Mouse (Mus musculus) MEL (cell line): ENCODE measurements around the gene Vash1. TPM values are rescaled to one million over a fixed set of nuclear protein-coding genes. Genes with fewer than 3 reads are reported as not detected.

ENCODE experiments used
- DNase-seq: peaks from one replicate; pipeline ENCODE4 v3.0.0; 2011; ENCODE audit warnings: low read depth, low spot score
- H3K27ac ChIP-seq: 2 replicates; pipeline ENCODE4 v1.5.1; 2012; ENCODE audit warnings: low read depth, mild to moderate bottlenecking, control low read depth, low read length, moderate library complexity; ENCODE audit not compliant: control insufficient read depth
- H3K27me3 ChIP-seq, 2 experiments: fragments of 150-350 bp in 1 of 2; sonication (generic) in 1 of 2; 2 replicates each; pipeline ENCODE4 v1.6.1; 2012; ENCODE audit warnings: low read length in 2 of 2, mild to moderate bottlenecking in 2 of 2, improper control_type of control experiment in 1 of 2, moderate library complexity in 1 of 2; ENCODE audit not compliant: insufficient read depth in 2 of 2, control insufficient read depth in 1 of 2
- H3K36me3 ChIP-seq, 2 experiments: 2 replicates each; pipeline ENCODE4 v1.6.1; 2012 to 2014; ENCODE audit warnings: low read length in 2 of 2, improper control_type of control experiment in 1 of 2, inconsistent platforms in 1 of 2, mild to moderate bottlenecking in 1 of 2; ENCODE audit not compliant: insufficient read depth in 2 of 2, control insufficient read depth in 1 of 2
- H3K4me1 ChIP-seq, 2 experiments: fragments of 150-350 bp in 1 of 2; sonication (generic) in 1 of 2; 2 replicates each; pipeline ENCODE4 v1.6.1; 2012; ENCODE audit warnings: low read length in 2 of 2, improper control_type of control experiment in 1 of 2, mild to moderate bottlenecking in 1 of 2; ENCODE audit not compliant: insufficient read depth in 2 of 2, control insufficient read depth in 1 of 2
- H3K4me3 ChIP-seq, 2 experiments: fragments of 150-350 bp in 1 of 2; sonication (generic) in 1 of 2; 2 replicates each; pipeline ENCODE4 v1.5.1; 2012; ENCODE audit warnings: low read depth in 2 of 2, low read length in 2 of 2, mild to moderate bottlenecking in 2 of 2, moderate library complexity in 2 of 2, control low read depth in 1 of 2, improper control_type of control experiment in 1 of 2; ENCODE audit not compliant: control insufficient read depth in 1 of 2, insufficient read depth in 1 of 2
- H3K79me2 ChIP-seq: 2 replicates; pipeline ENCODE4 v1.6.1; 2012; ENCODE audit warnings: mild to moderate bottlenecking, low read length, moderate library complexity; ENCODE audit not compliant: control insufficient read depth, poor library complexity, insufficient read depth
- H3K9ac ChIP-seq: 2 replicates; pipeline ENCODE4 v1.6.1; 2012; ENCODE audit warnings: low read depth, mild to moderate bottlenecking, control low read depth, low read length, moderate library complexity; ENCODE audit not compliant: control insufficient read depth, poor library complexity, severe bottlenecking
- H3K9me3 ChIP-seq: fragments of 150-350 bp; sonication (generic); replicated peaks from 2 replicates; pipeline ENCODE4 v1.6.1; 2012; ENCODE audit warnings: mild to moderate bottlenecking, low read length, improper control_type of control experiment, moderate library complexity; ENCODE audit not compliant: insufficient read depth
- CHD2 ChIP-seq: IDR thresholded peaks from 2 replicates; pipeline ENCODE4 v1.6.1; 2011; ENCODE audit warnings: low read length, improper control_type of control experiment
- E2F4 ChIP-seq: IDR thresholded peaks from 2 replicates; pipeline ENCODE4 v1.6.1; 2011; ENCODE audit warnings: low read depth, low read length, improper control_type of control experiment, borderline replicate concordance
- EP300 ChIP-seq, 2 experiments: IDR thresholded peaks; 2 replicates each; pipeline ENCODE4 v1.6.1; 2011; ENCODE audit warnings: improper control_type of control experiment in 2 of 2, low read length in 2 of 2, low read depth in 1 of 2, mild to moderate bottlenecking in 1 of 2
- ETS1 ChIP-seq: IDR thresholded peaks from 2 replicates; pipeline ENCODE4 v1.6.1; 2012; ENCODE audit warnings: low read depth, mild to moderate bottlenecking, inconsistent platforms, low read length, improper control_type of control experiment, moderate library complexity
- HCFC1 ChIP-seq: IDR thresholded peaks from 2 replicates; pipeline ENCODE4 v1.6.1; 2012; ENCODE audit warnings: low read depth, mild to moderate bottlenecking, inconsistent platforms, low read length, improper control_type of control experiment, moderate library complexity
- MAZ ChIP-seq: IDR thresholded peaks from 2 replicates; pipeline ENCODE4 v1.6.1; 2012; ENCODE audit warnings: low read depth, mild to moderate bottlenecking, inconsistent platforms, low read length, improper control_type of control experiment
- MYB ChIP-seq: IDR thresholded peaks from 2 replicates; pipeline ENCODE4 v1.6.1; 2011; ENCODE audit warnings: mild to moderate bottlenecking, low read depth, low read length, improper control_type of control experiment
- MYC ChIP-seq: IDR thresholded peaks from 2 replicates; pipeline ENCODE4 v1.6.1; 2011; ENCODE audit warnings: low read depth, mild to moderate bottlenecking, low read length, improper control_type of control experiment, moderate library complexity
- NELFE ChIP-seq: IDR thresholded peaks from 2 replicates; pipeline ENCODE4 v1.6.1; 2011; ENCODE audit warnings: low read depth, low read length, improper control_type of control experiment
- POLR2AphosphoS2 ChIP-seq: IDR thresholded peaks from 2 replicates; pipeline ENCODE4 v1.6.1; 2011; ENCODE audit warnings: low read length, improper control_type of control experiment
- POLR2AphosphoS5 ChIP-seq: IDR thresholded peaks from 2 replicates; pipeline ENCODE4 v1.6.1; 2012; ENCODE audit warnings: low read depth, borderline replicate concordance, mild to moderate bottlenecking, inconsistent platforms, low read length, moderate library complexity, mixed read lengths
- RCOR1 ChIP-seq: IDR thresholded peaks from 2 replicates; pipeline ENCODE4 v1.6.1; 2012; ENCODE audit warnings: low read depth, mild to moderate bottlenecking, inconsistent platforms, low read length, improper control_type of control experiment
- SIN3A ChIP-seq: IDR thresholded peaks from 2 replicates; pipeline ENCODE4 v1.6.1; 2012; ENCODE audit warnings: low read length, improper control_type of control experiment, inconsistent platforms
- TAL1 ChIP-seq: IDR thresholded peaks from 2 replicates; pipeline ENCODE4 v1.6.1; 2012; ENCODE audit warnings: mild to moderate bottlenecking, inconsistent platforms, low read length, moderate library complexity, mixed read lengths
- USF2 ChIP-seq, 2 experiments: IDR thresholded peaks; 2 replicates each; pipeline ENCODE4 v1.6.1; 2011 to 2012; ENCODE audit warnings: improper control_type of control experiment in 2 of 2, low read length in 2 of 2, borderline replicate concordance in 1 of 2, inconsistent platforms in 1 of 2, low read depth in 1 of 2, mild to moderate bottlenecking in 1 of 2; ENCODE audit not compliant: insufficient read depth in 1 of 2
- ZKSCAN1 ChIP-seq: IDR thresholded peaks from 2 replicates; pipeline ENCODE4 v1.6.1; 2012; ENCODE audit warnings: low read depth, mild to moderate bottlenecking, inconsistent platforms, low read length, improper control_type of control experiment, moderate library complexity
- polyA plus RNA-seq, 2 experiments: library from polyadenylated mRNA; stranded (reverse) in 1 of 2; unstranded in 1 of 2; fragments of >175 nt in 1 of 2; fragments of >200 nt in 1 of 2; gene quantifications; 2 replicates each; pipeline versions ENCODE4 v1.2.1 to v1.2.4; 2012; ENCODE audit warnings: low replicate concordance in 2 of 2, low read depth in 1 of 2; ENCODE audit not compliant: insufficient read length in 2 of 2, insufficient read depth in 1 of 2, missing spikeins in 1 of 2
- total RNA-seq: library from RNA; depleted of rRNA; stranded (reverse); fragments of 300-350 nt; gene quantifications from 2 replicates; pipeline ENCODE4 v1.2.3, GENCODE M21; 2012

Vash1 gene
- total and polyA plus RNA-seq, 3 experiments: 0.24 to 0.39 TPM; not detected in 1

- H3K79me2 ChIP-seq: no peaks in the 10 kb centered on the region
- no peaks in the 10 kb centered on the region for H3K4me1 ChIP-seq
- no peaks in the 10 kb centered on the region for H3K36me3 ChIP-seq
- TF ChIP-seq POLR2AphosphoS5 (no peak), ETS1 (no peak), CHD2 (no peak), MYC (no peak), POLR2AphosphoS2 (no peak), MYB (no peak), EP300 (IDR thresholded peaks at IDR 0.05; ENCODE audit: low read depth in 1 of 2, low read length in 2 of 2) (no peak), NELFE (no peak), TAL1 (no peak), USF2 (IDR thresholded peaks at IDR 0.05; ENCODE audit: borderline replicate concordance in 1 of 2, insufficient read depth in 1 of 2, low read depth in 1 of 2, low read length in 2 of 2) (no peak)
- no peak overlapping the region for H3K9ac ChIP-seq
- H3K9me3 ChIP-seq: no peaks in the 10 kb centered on the region
- H3K27ac ChIP-seq: no peak overlapping the region
- H3K27me3 ChIP-seq: no peaks in the 10 kb centered on the region; a peak in 1 of 4 replicates
- H3K4me3 ChIP-seq: no peak overlapping the region
- DNase-seq: no peak
Measured at GRCm38 (mm10) chr12:86672105-86672504, 6.4 kb upstream of the Vash1 start.

GRCm38 (mm10) chr12:86672507-86672906 is 6.0 kb upstream of the Vash1 start:
- no peak for TF ChIP-seq ZKSCAN1
- no peak for TF ChIP-seq MYC
- TF ChIP-seq HCFC1: no peak
- TF ChIP-seq MAZ: no peak
- no peak for TF ChIP-seq E2F4
- no peak for TF ChIP-seq RCOR1
- Histone ChIP-seq H3K9ac (no peak overlapping the region), H3K4me1 (no peaks in the 10 kb centered on the region), H3K79me2 (no peaks in the 10 kb centered on the region), H3K36me3 (no peaks in the 10 kb centered on the region), H3K4me3 (no peak overlapping the region), H3K27me3 (no peaks in the 10 kb centered on the region; a peak in 1 of 4 replicates), H3K9me3 (no peaks in the 10 kb centered on the region), H3K27ac (no peak overlapping the region)
- no peak for DNase-seq

DNA sequence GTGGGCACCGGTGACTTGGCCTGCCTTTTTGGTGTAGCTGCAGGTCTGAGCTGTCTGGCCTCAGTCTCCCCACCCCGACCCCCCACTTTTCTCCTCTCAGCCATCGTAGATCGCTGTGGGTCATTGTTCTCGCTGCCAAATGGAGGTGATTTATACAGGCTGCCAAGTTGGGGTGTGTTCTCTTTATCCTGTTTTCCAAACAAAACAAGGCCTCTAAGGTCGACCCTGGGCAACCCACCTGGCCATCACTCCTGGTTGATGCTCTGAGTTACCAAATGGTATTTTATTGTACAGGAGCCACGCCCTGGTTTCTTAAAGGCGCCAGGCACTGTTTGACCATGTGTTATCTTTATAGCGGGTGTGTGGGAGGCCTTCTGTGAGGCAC is 1.0 kb downstream of the Vash1 start:
- Histone ChIP-seq H3K27ac (no peak overlapping the region), H3K27me3 (no peaks in the 10 kb centered on the region; a peak in 1 of 4 replicates), H3K4me1 (peaks cover 0 to 5% of the 10 kb centered on the region in 2 experiments; a peak in 1 of 4 replicates), H3K36me3 (no peaks in the 10 kb centered on the region), H3K9me3 (no peaks in the 10 kb centered on the region), H3K9ac (no peak overlapping the region), H3K4me3 (peak overlapping the region in 1 of 2 experiments; percentile 53; a peak in 2 of 4 replicates)
- no peak for DNase-seq
- TF ChIP-seq SIN3A: no peak
- no peak for TF ChIP-seq POLR2AphosphoS2
- TF ChIP-seq, all 39 proteins: peak for 0
- no peaks in the 10 kb centered on the region; the same call in 1 of the 2 replicates for H3K79me2 ChIP-seq
